Mouse (Mus musculus): ENCODE results near the gene Sox15.
A peak's percentile ranks its signal among the peaks of the same experiment; 100 is the strongest.

The Sox15 gene

DNA sequence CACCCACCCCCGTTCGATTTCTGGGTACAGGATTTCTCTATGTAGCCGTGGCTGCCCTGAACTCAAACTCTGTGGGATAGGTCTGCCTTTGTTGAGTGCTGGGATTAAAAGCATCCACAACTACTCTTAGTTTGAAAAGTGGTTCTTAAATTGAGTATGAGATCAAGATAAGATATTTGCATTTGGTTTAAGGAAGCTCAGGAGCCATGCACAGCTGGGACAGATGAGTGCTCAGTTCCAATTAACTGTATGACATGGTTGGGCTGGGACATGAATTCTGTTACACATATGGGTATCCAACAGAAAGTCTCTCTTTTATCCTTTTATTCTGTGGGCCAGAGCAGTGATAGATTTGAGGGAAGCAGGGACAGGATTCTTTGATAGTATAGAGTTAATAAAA, 19.6 kb upstream of the Sox15 start:
- DNase-seq: no peak

DNA sequence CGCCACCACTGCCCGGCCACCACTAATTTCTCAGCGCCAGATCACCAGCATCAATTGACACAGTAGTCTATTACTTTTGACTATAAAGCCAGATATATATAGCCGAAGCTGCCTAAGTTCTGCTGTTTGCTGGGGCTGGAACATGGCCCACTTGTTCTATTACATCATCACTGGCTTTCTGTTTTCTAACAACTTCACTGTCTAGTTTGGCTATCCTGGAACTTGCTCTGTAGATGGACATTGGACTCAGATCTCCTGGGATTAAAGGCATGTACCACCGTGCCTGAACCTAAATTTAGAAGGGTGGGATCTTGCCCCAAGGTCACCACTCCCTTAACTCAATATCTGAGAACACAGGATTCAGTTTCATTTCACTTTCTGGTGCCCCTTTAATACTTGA, 9.3 kb upstream of the Sox15 start:
- DNase-seq: no peak

DNA sequence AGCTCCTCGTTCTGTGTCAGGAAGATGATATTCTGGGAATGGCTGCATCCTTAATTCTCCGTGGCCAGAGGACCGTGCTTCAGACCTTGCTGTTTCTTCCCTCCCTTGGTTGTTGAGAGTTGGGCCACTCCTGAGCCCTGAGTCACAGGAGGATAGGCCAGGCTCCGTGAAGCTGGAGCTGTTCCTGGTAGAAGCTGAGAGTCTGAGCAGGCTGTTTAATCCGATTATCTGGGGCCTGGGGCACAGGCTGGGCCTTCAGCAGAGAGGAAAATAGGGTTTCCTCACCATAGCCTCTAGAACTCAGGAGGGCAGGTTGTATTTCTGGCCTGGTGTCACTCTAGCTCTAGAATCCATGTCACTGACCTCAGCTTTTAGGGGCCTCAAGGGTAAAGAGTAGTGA, 1.7 kb upstream of the Sox15 start:
- DNase-seq: no peak

DNA sequence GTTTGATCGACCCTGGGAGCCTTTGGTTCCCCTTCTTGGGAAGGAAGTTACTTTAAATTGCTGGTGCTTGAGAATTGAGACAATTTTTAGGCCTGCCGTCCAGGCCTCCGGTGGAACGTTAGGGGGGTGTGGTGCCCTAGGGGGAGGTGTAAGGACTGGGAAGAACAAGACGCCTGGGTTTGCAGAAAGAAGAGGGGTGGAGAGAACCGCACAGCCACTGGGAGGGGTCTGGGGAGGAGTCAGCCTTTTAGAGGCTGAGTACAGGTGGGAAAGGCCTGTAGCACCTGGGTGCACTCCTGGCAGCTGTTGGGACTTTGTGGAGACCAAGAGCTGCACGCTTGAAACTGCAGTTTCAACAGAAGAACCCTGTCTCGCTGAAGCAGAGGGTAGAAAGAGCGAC, 354 bp upstream of the Sox15 start:
- DNase-seq: no peak

DNA sequence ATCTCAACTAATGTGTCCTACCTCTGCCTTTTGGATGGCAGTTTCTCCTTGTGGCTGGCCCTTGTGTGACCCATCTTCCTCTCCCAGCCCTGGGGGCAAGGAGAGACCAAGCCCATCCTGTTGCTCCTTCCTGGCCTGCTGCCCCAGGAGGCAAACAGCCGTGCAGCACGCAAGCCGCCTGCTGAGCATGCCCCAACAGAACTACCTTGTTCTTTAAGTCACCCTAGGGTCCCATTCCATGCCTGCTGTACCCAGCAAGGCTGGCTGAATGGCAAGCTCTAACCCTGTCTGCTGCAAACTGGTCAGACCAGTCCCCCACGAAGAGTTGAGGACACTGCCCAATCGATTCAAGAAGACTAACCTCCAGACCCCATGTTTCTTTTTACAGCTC, 946 bp downstream of the Sox15 start:
- no peak for DNase-seq

DNA sequence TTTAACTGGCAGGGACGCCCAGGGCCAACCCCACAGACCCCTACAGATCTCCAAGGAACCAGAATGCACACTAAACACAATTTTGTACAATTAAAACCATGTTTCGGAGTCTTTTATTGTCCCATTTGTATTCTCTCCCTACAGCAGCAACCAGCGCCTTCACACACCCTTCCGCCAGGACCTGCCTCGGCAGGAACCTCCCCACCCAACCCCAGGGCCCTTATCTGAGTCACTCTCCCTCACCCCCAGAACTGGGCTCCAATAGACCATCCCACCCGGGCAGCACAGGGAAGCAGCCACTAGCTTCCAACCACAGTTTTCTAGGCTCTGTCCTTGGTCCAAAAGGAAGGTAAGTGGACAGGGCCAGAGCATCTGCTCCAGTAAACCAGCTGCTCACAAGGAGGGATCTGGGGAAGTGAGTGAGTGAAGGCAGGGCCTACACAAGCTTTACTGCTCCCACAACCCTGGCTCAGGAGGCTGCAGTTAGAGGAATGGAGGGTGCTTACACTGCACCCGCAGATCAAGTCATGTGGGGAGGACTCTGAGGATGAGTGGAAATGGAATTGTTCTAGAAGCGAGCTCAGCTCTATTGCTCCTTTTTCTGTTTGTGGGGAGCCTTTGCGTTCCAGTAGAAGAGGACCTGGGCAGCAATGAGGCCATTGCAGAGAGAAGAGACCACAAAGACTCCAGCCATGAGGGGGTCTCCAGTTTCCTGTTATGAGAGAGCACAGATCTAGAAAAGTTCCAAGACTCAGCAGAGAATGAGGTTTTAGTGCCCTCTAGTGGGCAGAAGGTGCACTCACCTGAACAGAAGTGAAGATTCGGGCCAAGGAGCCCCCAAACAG, 1.7 kb downstream of the Sox15 start:
- DNase-seq: peak in 1 of 2 experiments; percentile 68

DNA sequence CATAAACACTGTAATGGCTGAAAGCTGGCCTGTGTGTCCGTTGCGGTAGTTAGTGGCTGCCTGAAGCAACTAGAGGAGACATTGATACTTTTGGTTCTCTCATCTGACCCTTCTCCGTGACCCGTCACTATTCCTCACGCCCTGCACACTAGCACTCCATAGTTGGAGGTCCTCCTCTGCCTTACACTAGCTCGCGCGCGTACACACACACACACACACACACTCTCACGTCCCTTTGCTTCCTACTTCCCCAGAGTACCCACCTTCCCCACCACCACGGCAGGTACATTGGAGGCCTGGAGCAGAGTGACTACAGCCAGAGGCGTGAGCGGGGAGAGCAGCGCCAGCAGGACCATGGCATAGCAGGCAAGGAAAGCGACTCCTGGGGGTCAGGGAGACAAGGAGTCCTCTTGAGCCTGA, 2.4 kb downstream of the Sox15 start:
- no peak for DNase-seq

DNA sequence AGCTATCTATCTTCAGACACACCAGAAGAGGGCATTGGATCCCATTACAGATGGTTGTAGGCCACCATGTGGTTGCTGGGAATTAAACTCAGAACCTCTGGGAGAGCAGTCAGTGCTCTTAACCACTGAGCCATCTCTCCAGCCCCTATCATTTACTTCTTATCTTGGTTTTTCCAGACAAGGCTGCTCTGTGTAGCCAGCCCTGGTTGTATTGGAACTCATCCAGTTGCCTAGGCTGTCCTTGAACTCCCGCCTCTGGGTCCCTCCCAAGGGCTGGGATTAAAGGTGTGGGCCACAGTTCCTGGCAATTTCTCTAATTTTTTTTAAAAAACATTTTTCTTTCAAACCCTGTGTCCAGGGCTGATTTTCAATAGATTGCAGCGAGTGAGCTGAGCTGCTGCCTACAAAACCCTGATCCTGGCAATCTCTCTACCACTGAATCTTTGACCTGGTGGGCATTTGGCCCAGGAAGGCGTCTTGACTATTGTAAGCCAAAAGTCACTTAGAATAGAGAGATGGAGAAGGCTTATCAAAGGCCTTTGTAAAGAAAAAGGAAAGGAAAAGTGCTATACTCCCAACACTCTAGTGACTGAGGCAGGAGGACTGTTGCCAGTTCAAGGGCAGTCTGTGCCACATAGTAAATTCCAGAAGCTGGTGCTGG, 6.2 kb downstream of the Sox15 start:
- peak in 1 of 2 experiments; percentile 55 for DNase-seq

DNA sequence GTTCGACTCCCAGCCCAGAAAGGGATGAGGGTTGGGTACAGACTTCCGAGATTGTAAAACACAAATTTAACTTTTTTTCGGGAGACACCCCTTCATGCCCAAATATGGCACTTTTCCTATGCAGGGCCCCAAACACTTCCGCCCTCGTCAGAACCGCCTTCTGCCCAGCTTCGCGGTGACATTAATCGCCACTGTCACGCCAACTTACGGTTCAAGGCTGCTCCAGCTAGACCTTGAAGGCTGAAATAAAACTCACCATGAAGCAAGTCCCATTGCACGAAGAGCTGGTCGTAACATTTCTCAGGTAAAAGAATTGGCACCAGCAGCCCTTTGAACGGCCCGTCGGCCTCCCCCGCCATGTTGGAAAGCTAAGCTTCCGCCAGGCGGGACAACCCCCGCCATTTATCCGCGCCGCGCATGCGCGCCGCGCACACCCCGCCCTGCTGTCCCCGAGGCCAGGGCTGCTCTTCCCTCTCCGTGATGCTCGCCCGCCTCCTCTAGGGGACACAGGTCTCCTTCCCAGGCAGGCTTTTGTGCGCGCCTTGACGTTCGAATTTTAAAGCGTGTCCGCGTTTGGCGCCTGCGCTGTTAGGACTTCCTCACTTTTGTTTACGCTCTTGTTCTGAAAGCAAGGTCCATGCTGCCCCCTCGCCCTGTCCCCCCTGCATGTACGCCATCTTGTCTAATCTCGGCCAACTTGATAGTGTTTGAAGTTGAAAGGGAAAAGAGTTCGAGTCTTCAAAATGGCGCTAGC, 7.3 kb downstream of the Sox15 start, which contains the start of gene Mpdu1:
Gene Mpdu1 (minus strand): TSS at position 430 of the 754 bp plus-strand sequence.
- peak; percentile 94 to 95 for DNase-seq

DNA sequence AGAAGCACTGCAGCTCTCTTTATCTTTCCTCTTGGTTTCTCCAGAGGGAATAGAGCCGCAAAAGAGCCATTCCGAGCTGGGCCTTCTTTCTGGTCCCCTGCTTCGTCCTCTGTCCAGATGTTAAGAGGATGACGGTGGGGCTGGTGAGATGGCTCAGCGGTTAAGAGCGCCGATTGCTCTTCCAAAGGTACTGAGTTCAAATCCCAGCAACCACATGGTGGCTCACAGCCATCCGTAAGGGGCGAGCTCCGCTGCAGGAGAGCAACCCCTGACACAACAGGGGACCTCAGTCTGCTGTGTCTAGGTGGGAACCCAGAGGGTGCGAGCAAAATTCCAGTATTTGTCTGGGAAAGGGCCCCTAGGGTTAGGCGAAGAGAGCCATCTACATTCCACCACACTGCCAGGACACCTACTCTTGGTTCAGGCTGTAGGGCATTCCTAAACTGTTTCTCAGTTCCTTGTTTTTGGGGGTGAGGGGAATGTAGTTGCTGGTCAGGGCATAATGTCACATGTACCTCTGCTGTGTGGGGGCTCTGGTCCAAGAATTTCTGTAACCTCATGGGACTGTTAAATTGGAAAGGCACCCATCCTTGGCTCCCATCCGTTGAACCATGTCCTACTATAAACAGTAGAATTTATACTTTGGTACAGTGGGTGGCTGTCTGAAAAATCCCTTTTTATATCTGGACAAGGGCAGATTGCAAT, 8.0 kb downstream of the Sox15 start:
- DNase-seq: no peak

DNA sequence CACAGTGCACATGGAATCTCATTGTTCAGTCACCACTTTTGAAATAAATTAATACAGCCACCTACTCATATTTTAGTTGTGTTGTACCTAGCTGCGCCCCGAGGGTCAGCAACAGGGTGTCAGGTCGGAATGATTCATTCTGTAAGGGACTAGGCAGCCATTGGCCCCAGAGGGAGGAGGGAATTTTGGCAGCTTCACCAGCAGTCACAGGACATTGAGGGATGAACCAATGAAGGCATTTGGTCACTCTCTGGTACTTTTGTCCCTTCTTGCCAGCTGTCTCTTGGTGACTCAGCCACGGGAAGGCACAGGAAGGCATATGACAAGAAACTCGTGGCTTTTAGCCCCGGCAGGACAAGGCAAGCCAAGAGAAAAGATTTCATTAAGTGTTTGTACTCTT, 8.7 kb downstream of the Sox15 start:
- peak in 1 of 2 experiments; percentile 47 for DNase-seq

DNA sequence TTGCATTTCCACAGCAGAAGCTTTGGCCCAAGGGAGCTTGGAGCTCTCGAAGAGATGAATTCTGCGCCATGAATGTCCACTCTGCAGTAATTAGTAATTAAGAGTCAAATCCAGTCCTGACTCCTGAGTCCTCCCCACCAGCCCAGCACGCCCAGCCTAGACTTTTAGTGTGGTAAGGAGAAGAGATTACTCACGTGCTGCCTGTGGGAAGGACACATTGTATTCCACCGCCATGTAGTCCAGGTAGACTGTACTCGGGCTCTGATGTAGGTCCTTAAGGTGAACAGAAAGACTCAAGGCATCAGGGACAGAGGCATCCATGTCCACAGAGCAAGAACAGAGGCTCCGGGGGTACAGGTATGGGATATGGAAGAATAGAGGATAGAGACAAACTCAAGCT, 9.7 kb downstream of the Sox15 start:
- no peak for DNase-seq

DNA sequence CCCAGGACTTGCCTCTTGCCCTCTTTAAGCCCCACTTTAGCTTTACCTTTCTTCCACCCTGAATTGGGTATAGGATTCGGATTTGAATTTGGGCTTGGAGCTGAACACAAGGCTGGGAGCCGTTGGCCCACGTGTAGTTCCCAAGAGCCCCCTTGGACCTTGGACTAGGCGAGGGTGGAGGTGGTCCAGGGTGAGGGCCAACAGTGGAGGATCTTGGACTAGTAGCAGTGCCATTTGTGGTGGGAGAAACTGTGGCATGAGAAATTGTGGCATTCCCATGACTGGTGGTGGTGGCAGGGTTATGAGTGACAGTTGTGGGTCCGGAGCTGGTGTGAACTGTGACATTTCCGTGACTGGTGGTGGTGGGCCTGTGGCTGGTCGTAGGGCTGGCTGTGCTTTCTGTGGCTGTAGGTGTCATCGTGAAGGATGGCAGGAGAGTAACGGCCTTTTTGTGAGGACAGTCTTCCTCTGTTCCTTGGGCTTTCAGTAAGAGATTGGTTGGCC, 10.4 kb downstream of the Sox15 start:
- DNase-seq: no peak

DNA sequence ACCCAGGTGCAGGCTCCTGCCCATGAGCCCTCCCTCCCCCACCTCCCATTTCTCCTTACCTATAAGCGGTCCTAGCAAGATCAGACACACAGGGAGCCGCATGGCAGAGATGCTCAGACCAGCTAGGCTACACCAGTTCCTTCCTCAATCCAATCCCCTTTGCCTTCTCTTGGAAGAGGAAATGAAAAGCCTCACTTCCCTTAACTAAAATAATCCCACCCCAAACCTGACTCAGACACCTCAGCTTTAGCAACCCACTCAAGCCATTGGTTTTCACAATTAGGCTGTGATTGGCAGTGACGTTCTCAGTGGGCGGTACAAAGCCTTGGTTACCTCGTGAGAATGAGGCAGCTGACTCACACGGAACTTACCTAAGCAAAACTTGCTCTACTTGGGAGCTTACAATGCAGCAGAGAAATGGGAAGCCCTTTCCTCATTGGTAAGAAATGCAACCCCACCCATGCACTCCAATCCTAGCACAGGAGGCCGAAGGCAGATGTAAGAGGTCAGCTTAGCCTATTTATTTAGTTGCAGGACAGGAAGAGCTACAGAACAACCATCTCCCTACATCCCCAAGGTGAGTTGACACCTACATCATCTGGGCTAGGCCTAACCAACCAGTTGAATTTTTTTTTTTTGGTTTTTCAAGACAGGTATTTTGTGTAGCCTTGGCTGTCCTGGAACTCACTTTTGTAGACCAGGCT, 11.0 kb downstream of the Sox15 start, which contains the start of gene Cd68:
Gene Cd68 (minus strand): TSS at position 193 of the 704 bp plus-strand sequence.
- peak in 1 of 2 experiments; percentile 51 for DNase-seq

DNA sequence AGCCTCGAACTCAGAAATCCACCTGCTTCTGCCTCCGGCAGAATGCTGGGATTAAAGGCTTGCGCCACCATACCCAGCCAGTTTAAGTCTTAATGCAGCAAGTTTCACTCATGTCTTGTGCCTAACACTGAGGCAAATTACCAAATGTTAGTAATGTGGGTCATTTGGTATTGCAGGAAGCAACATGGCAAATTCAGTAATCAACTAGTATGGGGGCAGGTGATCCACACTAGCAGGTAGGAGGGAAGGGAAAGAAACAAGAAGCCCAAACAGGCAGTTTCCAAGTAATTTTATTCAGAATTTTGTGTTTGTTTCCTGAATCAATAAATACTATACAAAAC, 11.5 kb downstream of the Sox15 start:
- no peak for DNase-seq

DNA sequence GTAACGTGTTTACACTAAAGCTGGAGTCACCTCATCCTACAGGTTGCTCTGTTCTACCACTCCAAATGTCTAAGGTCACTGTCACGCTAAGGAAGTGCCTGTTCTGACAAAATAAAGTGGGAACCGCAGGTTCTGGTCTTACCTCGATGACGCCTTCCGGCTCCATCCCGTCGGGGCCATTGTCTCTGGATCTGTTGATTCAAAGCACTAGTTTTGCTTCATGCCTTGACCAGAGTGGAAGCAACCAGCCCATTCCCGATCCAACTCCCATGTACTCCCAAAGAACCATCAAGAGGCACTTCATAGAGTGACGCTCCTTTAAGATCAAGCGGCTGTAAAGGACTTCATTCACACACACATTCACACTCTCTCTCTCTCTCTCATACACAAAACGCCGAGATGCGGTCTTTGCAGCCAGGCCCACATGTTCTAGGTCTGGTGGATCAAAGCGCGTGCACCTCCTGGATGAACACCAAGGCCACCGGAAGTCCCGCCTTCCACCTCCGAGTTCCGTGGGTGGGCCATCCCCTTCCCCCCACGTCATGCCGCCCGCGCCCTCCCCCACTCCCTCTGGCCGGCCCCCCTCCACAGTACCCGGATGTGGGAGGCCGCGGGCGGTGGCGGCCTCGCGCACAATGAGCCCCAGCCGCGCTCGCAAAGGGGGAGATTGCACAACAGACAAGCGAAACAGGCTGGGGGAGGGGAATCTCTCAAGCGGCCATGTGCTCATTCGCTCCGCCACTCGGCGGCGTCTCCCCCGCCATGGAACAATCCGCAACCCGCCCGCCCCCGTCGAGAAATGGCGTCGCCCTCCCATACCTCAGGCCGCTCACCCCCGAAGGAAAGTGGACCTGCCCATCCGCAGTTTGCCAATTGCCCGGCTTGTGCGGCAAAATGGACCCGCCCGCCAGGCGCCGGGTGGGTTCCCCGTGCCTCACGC, 15.9 kb downstream of the Sox15 start:
- peak; percentile 96 to 99 for DNase-seq

DNA sequence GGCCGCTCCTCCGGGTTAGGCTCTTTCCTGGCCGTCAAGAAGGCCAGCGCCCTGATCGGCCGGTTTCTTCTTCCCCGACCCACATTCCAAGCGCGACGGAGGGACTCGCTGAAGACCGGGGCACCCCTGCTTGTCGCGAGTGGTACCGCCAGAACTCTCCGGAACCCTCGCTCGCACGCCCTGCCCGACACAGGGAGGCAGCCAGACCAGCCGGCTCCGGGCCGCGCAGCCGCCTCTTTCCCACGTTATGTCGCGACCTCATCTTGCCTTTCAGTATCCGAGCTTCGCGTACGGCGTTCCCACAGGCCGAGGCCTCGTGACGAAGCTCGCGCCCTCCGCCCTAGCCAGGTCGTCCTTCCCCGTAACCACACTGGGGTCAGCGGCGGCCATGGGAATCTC, 16.6 kb downstream of the Sox15 start:
- DNase-seq: no peak

DNA sequence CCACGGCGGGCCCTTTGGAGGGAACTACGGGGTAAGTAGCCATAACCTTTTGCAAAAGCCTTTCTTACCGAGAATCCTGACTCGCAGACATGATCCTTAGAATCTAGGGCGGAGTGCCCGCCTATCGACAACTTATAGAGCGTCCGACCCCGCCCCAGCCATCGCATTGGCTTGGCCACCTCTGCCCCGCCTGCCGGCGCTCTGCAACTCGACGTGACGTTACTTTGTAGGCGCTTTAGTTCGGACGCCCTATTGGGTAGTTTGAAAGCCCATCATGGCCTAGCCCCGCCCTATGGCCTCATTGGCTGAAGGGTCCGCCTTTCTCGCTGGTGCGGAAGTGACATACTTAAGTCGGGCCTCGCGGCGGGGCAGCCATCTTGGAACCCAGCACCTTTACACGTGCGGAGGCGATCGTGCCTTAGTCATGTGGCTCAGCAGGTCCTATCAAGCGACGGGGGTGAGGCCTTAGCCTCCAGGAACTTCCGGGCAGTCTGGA, 17.1 kb downstream of the Sox15 start, which contains the start of gene Eif4a1:
Gene Eif4a1 (minus strand): TSS at position 213 of the 496 bp plus-strand sequence.
- peak; percentile 100 for DNase-seq

DNA sequence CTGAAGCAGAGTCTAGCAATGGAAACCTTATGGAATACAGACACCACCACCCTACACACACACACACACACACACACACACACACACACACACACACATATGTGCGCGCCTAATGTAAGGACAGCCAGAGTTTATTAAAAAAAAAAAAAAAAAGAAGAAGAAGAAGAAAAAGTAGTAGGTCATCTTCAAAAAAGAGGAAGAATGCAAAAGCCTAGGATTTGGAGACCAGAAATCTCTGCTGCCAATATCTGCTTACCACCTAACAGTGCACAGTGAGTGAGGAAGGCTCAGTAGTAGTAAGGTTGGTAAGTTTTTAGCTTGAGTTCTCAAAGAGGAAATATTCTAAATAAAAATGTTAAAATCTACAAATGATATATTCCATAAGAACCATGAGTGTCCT, 24.0 kb downstream of the Sox15 start:
- no peak for DNase-seq

DNA sequence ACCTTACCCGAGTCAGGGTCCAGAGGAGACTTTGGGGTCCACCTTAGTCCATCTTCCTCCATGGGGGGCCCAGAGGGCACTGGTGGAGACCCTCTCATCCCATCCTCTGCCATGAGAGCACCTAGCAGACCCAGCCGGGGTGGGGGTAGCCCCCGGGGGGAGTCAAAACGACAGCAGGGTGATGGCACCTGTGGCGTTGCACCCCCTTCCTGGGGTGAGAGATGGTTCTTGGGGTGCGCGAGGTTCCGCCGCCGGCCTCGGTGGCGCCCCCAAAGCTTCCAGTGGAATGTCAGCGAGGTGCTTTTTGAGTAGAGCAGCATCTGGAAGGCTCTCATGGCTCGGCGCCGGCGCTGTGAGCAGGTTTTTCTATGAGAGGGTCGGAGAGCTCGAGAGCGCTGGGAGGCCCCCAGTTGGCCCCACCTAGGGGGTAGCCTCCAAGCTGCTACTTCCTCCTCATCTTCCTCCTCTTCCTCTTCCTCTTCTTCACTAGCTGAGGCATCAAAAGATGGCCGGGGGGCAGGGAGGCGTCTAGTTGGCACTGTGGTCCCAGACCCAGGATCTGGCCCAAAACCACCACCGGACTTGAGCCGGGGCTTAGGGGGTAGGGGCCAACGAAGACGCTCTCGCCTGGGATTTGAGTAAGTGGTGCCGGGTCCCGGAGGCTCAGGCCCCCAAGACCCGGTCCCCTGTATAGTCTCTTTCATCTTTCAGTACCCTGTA, 25.2 kb downstream of the Sox15 start:
- no peak for DNase-seq

All from kidney, postnatal 36 days (tissue).